Mouse (Mus musculus): ENCODE results near the gene Snd1. TPM values are rescaled to one million over a fixed set of nuclear protein-coding genes. Genes with fewer than 3 reads are reported as not detected.

Gene Snd1
- polyA plus RNA-seq, 1 experiment from 2014 or later = 143 TPM

DNA sequence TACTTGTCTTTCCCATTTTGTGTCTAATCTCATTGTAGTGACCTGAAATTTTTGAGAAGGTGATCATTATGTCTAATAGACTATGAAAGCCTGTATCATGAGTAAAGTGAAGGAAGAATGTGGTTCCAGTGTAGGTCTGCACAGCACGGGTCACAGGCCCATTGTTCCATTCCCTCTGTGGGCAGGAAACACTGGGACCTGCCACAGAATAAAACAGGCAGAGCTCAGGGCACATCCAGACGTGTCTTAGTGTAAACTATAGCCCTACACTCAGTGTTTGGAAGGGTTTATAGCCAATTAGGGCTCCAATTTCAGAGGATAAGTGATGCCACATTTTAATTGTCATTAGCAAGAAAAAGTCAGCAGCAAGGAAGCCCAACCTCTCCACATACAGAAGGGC lies 386.0 kb downstream of the Snd1 start:
- no peak overlapping the region for H3K9ac ChIP-seq
- no peak for ATAC-seq (ENCODE audit: low FRiP score, low read depth)
- no peak overlapping the region for H3K4me3 ChIP-seq
- H3K27ac ChIP-seq = no peak overlapping the region
- H3K4me2 ChIP-seq (replicated peaks) = no peak overlapping the region
- H3K9me3 ChIP-seq = no peaks in the 10 kb centered on the region
- H3K36me3 ChIP-seq = no peaks in the 10 kb centered on the region
- H3K4me1 ChIP-seq = peaks cover 25% of the 10 kb centered on the region
- WGBS = 15% methylated on average over 2 of the region's 2 CpGs
- H3K27me3 ChIP-seq = no peaks in the 10 kb centered on the region

DNA sequence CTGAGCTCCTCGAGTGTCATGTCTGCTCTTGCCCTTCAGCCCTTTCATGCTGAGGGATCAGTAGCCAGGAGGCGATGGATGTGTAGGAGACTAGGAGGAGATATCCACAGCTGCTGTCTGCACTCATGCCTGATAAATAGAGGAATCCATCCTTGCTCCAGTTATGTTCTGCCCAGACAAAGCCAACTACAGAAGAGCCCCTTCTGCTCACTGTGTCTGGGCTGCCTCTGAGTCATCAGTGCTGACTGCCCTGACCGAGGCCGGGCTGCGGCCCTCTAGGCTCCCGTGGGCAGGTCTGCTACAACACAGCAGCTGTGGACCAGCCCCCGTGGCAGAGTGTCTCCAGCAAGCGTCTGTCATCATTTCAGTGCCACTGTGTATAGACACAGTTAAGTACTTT lies 387.4 kb downstream of the Snd1 start:
- Histone ChIP-seq H3K36me3 (no peaks in the 10 kb centered on the region), H3K27me3 (no peaks in the 10 kb centered on the region), H3K4me2 (replicated peaks) (no peak overlapping the region), H3K9ac (no peak overlapping the region), H3K4me1 (peaks cover 17% of the 10 kb centered on the region), H3K9me3 (no peaks in the 10 kb centered on the region), H3K4me3 (no peak overlapping the region), H3K27ac (no peak overlapping the region)
- WGBS = 72% methylated on average over 8 of the region's 8 CpGs
- no peak for ATAC-seq (ENCODE audit: low FRiP score, low read depth)

DNA sequence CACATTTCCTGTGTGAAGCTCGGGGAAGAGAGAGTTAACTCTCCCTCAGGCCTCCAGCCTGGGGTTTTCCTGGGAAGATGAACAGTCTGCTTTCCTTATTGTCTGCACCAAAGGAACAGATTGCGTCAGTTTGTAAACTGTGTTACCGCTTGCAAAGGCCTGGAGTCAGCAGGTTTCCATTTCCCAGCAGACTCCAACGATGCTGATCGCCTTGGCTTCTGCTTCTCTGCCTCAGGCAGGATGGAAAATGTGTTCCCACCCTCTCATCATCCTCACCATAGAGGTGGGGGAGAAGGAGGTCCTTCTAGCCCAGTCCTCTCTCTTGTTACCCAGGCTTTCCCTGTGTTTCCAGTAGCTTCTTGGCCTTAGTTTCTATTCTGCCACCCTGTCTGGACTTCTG lies 389.7 kb downstream of the Snd1 start:
- Histone ChIP-seq H3K9me3 (no peaks in the 10 kb centered on the region), H3K9ac (no peak overlapping the region), H3K4me2 (replicated peaks) (no peak overlapping the region), H3K4me1 (peaks cover 16% of the 10 kb centered on the region), H3K27me3 (no peaks in the 10 kb centered on the region), H3K4me3 (no peak overlapping the region), H3K27ac (peak overlapping the region; percentile 48; the same call in 1 of the 2 replicates), H3K36me3 (no peaks in the 10 kb centered on the region)
- WGBS = 36% methylated on average over 5 of the region's 5 CpGs
- no peak for ATAC-seq (ENCODE audit: low FRiP score, low read depth)

DNA sequence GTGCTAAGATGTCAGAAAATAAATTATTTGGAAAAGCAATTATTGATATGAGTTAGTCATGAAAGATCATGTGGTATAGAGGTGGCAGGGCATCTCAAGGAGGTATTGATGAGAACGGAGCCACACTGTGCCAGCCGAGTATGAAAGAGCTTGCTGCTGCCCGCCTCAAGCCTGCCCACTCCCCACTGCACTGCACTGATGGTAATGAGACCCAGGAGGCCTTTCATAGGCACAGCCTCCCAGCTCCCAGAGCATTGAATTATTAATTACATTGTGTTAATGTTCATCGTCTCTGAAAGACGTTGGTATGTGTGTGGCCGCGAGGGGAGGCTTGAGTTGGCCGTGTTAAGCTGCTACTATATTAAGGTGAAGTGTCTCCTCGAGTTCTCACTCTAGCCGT lies 390.2 kb downstream of the Snd1 start:
- Histone ChIP-seq H3K4me3 (no peak overlapping the region), H3K36me3 (no peaks in the 10 kb centered on the region), H3K4me2 (replicated peaks) (no peak overlapping the region), H3K9me3 (no peaks in the 10 kb centered on the region), H3K27ac (no peak overlapping the region), H3K27me3 (no peaks in the 10 kb centered on the region), H3K9ac (no peak overlapping the region), H3K4me1 (peaks cover 16% of the 10 kb centered on the region)
- WGBS = 77% methylated on average over 10 of the region's 10 CpGs
- ATAC-seq (ENCODE audit: low FRiP score, low read depth) = no peak

DNA sequence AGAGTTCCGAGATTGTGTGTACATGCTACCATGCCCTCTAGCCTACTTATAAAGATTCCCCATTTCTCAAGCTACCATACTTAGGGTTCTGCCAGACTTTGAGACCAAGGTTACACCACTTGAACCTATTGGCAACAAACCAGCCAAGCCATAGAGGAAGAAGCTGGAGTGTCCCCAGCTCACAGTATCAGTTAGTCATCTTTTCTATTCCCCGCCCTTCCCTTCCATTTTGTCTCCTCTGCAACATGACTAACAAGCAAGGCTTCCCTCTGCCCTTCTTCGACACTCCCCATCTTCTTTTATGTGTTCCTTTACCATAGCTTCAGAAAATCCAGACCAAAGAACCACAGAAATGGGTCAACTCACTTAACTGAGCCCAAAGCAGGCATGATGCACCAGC lies 391.3 kb downstream of the Snd1 start:
- 92% methylated on average over 3 of the region's 3 CpGs for WGBS
- Histone ChIP-seq H3K4me2 (replicated peaks) (no peak overlapping the region), H3K9me3 (no peaks in the 10 kb centered on the region), H3K27ac (no peak overlapping the region), H3K4me3 (no peak overlapping the region), H3K36me3 (no peaks in the 10 kb centered on the region), H3K4me1 (peaks cover 16% of the 10 kb centered on the region), H3K9ac (no peak overlapping the region), H3K27me3 (no peaks in the 10 kb centered on the region)
- no peak for ATAC-seq (ENCODE audit: low FRiP score, low read depth)

DNA sequence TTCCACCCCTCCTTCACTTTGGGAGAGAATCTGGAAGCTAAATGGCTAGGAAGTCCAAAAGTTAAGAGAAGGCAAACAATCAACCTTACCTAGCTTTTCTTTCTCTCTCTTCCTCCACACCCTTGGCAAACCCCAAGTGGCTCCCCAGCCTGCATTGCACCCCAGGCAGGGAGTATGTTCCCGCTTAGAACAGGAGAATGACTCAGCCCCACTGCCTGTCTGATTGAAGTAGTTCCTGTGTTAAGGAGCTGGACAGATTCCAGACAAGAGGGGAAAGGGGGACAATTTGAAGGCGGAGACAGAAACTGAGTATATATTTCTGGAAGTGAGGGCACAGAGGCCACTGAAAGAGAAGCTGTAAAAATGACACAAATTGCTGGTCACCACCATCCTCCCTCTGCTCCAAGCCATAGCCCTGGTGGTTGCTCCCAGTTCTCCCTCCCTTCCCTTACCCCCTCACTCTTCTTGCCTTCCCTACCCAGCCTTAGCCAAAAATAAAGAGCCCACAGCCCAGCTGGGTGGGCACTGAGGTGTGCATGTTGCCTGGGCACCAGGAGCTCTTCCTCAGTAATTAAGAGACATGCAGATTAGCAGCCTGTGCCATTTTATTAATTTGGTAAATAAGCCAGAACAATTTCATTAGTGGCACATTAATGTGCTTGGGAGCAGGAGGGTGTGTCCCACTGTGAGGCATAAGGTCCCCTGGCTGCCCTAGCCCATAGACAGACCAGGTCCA lies 392.7 kb downstream of the Snd1 start:
- Histone ChIP-seq H3K9me3 (no peaks in the 10 kb centered on the region), H3K27me3 (no peaks in the 10 kb centered on the region), H3K4me3 (no peak overlapping the region), H3K4me2 (replicated peaks) (no peak overlapping the region), H3K36me3 (no peaks in the 10 kb centered on the region), H3K9ac (no peak overlapping the region), H3K27ac (no peak overlapping the region), H3K4me1 (peaks cover 17% of the 10 kb centered on the region)
- no peak for ATAC-seq (ENCODE audit: low FRiP score, low read depth)
- whole genome bisulfite sequencing = 50% methylated on average over 2 of the region's 2 CpGs

DNA sequence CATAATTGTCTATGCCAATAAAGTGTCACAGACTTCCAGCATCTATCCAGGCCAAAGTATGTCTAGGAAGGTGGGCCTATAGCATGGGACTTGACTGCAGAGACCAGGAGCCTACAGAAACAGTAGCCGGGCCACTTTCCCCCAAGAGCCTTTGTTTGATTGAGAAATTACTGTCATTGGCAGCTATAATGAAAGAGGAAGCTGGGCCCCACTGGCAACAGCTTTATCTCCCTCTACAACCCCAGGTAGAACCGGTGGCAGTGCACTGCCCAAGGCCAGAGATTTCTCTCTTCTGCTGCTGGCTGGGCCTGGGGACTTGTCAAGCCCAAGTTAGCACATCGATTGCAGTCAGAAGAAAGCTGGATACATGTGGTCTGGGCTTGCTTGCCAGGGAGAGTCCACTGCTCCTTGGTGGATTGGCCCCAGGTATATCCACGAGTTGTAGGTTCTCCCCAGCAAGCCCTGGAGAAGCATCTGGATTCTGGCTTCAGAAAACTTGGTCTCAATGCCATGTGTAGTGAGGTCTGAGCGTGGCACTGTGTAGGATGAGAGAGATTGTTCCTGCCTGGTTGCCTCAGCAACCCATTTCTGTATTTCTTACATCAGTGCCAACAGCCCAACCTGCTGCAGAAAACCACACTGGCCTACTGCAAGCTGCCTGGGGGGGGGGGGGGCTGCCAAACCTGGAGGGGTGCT lies 396.9 kb downstream of the Snd1 start:
- WGBS = 86% methylated on average over 5 of the region's 5 CpGs
- Histone ChIP-seq H3K27me3 (no peaks in the 10 kb centered on the region), H3K9me3 (no peaks in the 10 kb centered on the region), H3K27ac (no peak overlapping the region), H3K4me1 (peaks cover 23% of the 10 kb centered on the region), H3K4me2 (replicated peaks) (no peak overlapping the region), H3K36me3 (peaks cover 22% of the 10 kb centered on the region), H3K9ac (no peak overlapping the region), H3K4me3 (no peak overlapping the region)
- no peak for ATAC-seq (ENCODE audit: low FRiP score, low read depth)

DNA sequence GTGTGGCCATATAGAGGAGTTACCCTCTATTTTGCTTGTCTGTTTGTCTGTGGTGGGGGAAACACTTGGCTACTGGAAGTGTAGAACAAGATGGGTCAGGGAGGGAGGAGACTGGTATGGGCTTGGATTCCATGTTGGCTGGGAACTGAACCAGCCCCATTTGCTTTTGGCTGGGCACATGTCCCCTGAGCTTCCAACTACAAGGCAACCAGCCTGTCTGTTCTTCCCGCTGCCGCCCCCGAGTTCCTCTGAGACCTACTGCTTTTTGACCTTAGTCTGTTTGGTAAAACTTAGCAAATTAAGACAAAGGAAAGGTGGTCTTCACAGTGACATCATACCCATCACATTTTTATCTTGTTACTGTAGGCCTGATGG lies 397.5 kb downstream of the Snd1 start:
- H3K4me2 ChIP-seq (replicated peaks) = no peak overlapping the region
- no peak for ATAC-seq (ENCODE audit: low FRiP score, low read depth)
- peaks cover 22% of the 10 kb centered on the region for H3K36me3 ChIP-seq
- H3K4me1 ChIP-seq = peaks cover 24% of the 10 kb centered on the region
- 91% methylated on average over 3 of the region's 3 CpGs for WGBS
- no peaks in the 10 kb centered on the region for H3K27me3 ChIP-seq
- H3K4me3 ChIP-seq = no peak overlapping the region
- no peak overlapping the region for H3K9ac ChIP-seq
- no peak overlapping the region for H3K27ac ChIP-seq
- no peaks in the 10 kb centered on the region for H3K9me3 ChIP-seq

DNA sequence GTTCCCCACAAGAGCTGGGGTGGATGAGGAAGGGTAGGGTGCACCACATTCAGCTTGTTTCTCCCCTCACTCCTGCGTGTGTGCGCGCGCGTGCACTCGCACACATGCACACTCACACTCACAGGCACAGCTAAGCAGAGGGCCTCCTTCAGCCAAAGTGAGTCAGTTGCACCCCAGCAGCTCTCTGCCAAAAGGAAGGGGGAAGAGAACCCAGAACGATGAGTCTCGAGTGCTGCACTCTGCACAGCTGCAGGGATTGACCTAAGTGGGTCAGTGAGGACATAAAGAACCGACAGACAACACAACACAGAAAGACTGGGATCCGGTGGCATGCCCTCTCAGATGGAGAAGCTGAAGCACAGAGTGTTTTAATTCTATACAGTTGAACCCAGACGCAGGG lies 399.1 kb downstream of the Snd1 start:
- 81% methylated on average over 11 of the region's 11 CpGs for WGBS
- Histone ChIP-seq H3K4me3 (no peak overlapping the region), H3K9ac (no peak overlapping the region), H3K4me1 (peaks cover 28% of the 10 kb centered on the region), H3K27ac (no peak overlapping the region), H3K4me2 (replicated peaks) (no peak overlapping the region), H3K36me3 (peaks cover 29% of the 10 kb centered on the region), H3K9me3 (no peaks in the 10 kb centered on the region), H3K27me3 (no peaks in the 10 kb centered on the region)
- ATAC-seq (ENCODE audit: low FRiP score, low read depth) = no peak

DNA sequence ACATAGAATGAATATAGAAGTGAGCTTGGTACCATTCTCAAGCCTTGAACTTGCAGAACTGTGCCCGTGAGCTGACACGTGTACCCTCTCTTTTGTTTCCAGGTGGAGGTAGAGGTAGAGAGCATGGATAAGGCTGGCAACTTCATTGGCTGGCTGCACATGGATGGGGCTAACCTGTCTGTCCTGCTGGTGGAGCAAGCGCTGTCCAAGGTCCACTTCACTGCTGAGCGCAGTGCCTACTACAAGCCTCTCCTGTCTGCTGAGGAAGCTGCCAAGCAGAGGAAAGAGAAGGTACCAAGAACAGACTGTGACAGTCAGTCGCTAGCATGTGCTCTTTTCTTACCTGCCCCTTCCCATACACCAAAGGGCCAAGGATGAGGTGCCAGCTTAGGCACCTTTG lies 399.8 kb downstream of the Snd1 start:
- 89% methylated on average over 5 of the region's 5 CpGs for WGBS
- Histone ChIP-seq H3K27me3 (no peaks in the 10 kb centered on the region), H3K4me2 (replicated peaks) (no peak overlapping the region), H3K4me1 (peaks cover 28% of the 10 kb centered on the region), H3K9me3 (no peaks in the 10 kb centered on the region), H3K36me3 (peaks cover 31% of the 10 kb centered on the region), H3K27ac (no peak overlapping the region), H3K9ac (no peak overlapping the region), H3K4me3 (no peak overlapping the region)
- ATAC-seq (ENCODE audit: low FRiP score, low read depth) = no peak

DNA sequence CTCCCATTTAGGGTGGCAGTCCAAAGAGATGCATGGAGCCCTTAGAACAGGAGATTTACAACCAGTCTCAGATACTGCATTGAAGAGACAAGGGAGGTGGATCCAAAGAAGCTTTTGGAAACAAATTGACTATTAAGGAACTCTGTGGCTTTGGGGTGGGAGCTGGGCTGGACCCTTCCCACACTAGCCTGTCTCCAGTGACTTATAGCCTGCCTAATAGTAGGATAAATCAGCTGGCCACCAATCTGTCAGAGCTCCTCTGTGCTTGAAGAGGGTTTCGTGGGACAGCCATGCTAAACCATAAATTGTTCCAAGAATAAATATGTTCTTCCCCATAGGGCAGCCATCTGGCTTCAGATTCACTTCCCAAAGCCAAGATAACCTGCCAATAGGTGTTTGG lies 400.4 kb downstream of the Snd1 start:
- Histone ChIP-seq H3K4me2 (replicated peaks) (no peak overlapping the region), H3K9ac (no peak overlapping the region), H3K27me3 (no peaks in the 10 kb centered on the region), H3K4me1 (peaks cover 28% of the 10 kb centered on the region), H3K9me3 (no peaks in the 10 kb centered on the region), H3K36me3 (peaks cover 36% of the 10 kb centered on the region), H3K27ac (no peak overlapping the region), H3K4me3 (no peak overlapping the region)
- WGBS = 82% methylated on average over 1 of the region's 1 CpGs
- no peak for ATAC-seq (ENCODE audit: low FRiP score, low read depth)

DNA sequence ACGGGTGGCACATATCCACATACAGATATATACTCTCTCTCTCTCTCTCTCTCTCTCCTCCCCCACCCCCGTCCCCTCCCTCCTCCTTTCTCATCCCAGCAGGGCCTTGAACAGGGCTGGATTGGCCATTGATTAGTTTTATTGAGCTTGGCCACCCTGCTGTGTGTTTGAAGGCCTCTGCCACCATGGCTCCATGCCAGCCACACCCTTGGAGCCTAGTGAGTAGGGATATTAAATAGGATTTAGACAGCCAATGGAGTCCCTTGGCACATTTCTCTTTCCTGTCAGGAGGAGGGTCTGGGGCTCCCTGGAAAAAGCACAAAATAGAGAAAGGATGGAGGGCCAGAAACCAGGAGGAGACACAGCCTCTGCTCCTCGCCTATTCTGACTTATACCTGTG lies 401.6 kb downstream of the Snd1 start:
- peak; percentile 9; the same call in 1 of the 2 replicates for ATAC-seq (ENCODE audit: low FRiP score, low read depth)
- peaks cover 25% of the 10 kb centered on the region for H3K4me1 ChIP-seq

More for the DNA sequence above, 401.6 kb downstream of the Snd1 start:
- no peak overlapping the region for H3K9ac ChIP-seq
- H3K9me3 ChIP-seq = no peaks in the 10 kb centered on the region
- H3K4me2 ChIP-seq (replicated peaks) = no peak overlapping the region
- H3K36me3 ChIP-seq = peaks cover 47% of the 10 kb centered on the region
- 59% methylated on average over 3 of the region's 3 CpGs for WGBS
- H3K27me3 ChIP-seq = no peaks in the 10 kb centered on the region
- H3K27ac ChIP-seq = no peak overlapping the region
- H3K4me3 ChIP-seq = no peak overlapping the region
